Mouse (Mus musculus): ENCODE results near the gene Abhd17a. TPM values are rescaled to one million over a fixed set of nuclear protein-coding genes. Genes with fewer than 3 reads are reported as not detected.
A peak's percentile ranks its signal among the peaks of the same experiment; 100 is the strongest.
"Not testable (repeated sequence)": the region's sequence is repeated elsewhere in the genome, so short reads cannot be mapped to it uniquely, and the experiment has no call there.

Gene Abhd17a
- total RNA-seq, 2 experiments from 2014 or later, result 185 to 191 TPM

DNA sequence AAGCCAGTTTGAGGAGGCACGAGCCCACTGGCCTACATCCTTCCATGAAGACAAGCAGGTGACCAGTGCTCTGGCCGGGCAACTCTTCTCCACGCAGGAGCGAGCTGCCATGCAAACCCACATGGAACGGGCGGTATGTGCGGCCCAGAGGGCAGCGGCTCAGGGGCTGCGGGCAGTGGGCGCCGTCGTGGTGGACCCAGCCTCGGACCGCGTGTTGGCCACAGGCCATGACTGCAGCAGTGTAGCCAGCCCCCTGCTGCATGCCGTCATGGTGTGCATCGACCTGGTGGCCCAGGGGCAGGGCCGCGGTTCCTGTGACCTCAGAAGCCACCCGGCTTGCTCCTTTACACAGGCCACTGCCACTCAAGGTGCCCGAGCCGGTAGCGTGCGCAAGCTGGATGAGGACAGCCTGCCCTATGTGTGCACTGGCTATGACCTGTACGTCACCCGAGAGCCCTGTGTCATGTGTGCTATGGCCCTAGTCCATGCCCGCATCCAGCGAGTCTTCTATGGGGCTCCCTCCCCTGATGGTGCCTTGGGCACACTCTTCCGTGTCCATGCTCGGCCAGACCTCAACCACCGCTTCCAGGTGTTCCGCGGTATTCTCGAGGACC, 16.7 kb upstream of the Abhd17a start:
- DNase-seq (ENCODE audit: extremely low spot score in 1 of 2, low spot score in 2 of 2), result no peak
- no peak overlapping the region for H3K4me3 ChIP-seq
- H3K27ac ChIP-seq, result no peak overlapping the region
- no peak for TF ChIP-seq CTCF (IDR thresholded peaks at IDR 0.05)
- intact Hi-C loops (cut with DNase I), result no loop called here

- DNase-seq (ENCODE audit: extremely low spot score in 1 of 2, low spot score in 2 of 2), result no peak
- no peak overlapping the region for H3K4me3 ChIP-seq
- TF ChIP-seq CTCF (IDR thresholded peaks at IDR 0.05), result no peak
- H3K27ac ChIP-seq, result no peak overlapping the region
- intact Hi-C loops (cut with DNase I), result no loop called here
Measured at GRCm38 (mm10) chr10:80606306-80606705, 16.2 kb upstream of the Abhd17a start.

DNA sequence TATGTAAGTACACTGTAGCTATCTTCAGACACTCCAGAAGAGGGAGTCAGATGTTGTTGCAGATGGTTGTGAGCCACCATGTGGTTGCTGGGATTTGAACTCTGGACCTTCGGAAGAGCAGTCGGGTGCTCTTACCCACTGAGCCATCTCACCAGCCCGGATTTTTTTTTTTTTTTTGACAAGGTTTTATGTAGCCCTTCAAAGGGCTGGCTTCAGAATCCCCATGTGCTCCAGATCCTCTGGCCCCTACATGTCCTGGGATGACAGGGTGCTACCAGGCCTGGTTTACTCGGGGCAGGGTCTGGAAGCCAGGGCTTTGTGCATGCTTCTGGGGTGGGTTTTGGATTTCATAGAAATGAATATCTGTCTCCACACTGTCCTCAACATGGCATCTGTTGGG, 15.6 kb upstream of the Abhd17a start, which contains the start of gene Gm49322:
TSS of gene Gm49322 (plus strand) at position 301 of the 400 bp plus-strand sequence.
- H3K4me3 ChIP-seq; intact Hi-C loops (cut with DNase I); DNase-seq (ENCODE audit: extremely low spot score in 1 of 2, low spot score in 2 of 2); H3K27ac ChIP-seq: not testable (repeated sequence)

DNA sequence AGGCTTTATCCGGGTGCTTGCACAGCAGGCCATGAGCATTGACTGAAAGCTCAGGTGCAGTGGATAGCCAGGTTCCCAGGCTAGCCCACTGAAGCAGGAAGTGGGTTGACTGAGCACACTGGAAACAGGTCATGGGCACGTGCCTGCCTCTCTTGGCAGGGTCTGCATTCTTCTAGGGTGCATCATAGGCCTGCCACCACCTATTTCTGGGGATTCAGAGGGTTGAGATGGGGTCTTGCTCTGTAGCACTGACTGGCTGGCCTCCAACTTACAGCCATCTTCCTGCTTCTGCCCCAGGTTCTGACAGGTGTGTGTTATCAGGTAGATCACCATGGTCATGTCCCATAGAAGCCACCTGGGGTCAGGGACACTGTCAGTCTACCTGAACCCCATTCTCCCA, 14.8 kb upstream of the Abhd17a start:
- no peak for TF ChIP-seq CTCF (IDR thresholded peaks at IDR 0.05)
- Histone ChIP-seq H3K4me3 (no peak overlapping the region), H3K27ac (no peak overlapping the region)
- intact Hi-C loops (cut with DNase I), result no loop called here
- DNase-seq (ENCODE audit: extremely low spot score in 1 of 2, low spot score in 2 of 2), result no peak

- peak overlapping the region; percentile 97 for H3K27ac ChIP-seq
- no peak for TF ChIP-seq CTCF (IDR thresholded peaks at IDR 0.05)
- intact Hi-C loops (cut with DNase I), result no loop called here
- no peak for DNase-seq (ENCODE audit: extremely low spot score in 1 of 2, low spot score in 2 of 2)
- H3K4me3 ChIP-seq, result peak overlapping the region; percentile 95
Measured at GRCm38 (mm10) chr10:80604001-80604509, 13.9 kb upstream of the Abhd17a start.

DNA sequence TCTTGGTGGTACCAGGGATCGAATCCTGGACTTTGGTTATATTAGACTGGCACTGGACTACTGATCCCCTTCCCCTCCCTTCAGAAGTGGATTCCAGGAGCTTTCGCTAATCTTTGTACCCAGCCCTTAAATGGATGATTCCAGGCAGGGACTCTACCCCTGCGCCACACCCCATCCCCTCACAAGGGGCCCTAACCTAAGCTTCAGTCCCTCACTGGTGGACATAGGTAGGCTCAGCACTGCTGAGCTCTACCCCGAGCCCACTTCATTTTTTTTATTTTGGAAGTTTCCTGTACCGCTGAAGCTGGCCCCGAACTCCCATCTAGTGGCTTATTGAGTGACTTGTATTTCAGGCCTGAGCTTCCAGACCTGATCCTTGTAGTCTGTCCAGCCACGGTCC, 13.2 kb upstream of the Abhd17a start:
- intact Hi-C loops (cut with DNase I), result loop anchor here (1.0 kb wide), 1 partner anchor 19 kb away; the partner anchor contains the start of gene Csnk1g2
- no peak for DNase-seq (ENCODE audit: extremely low spot score in 1 of 2, low spot score in 2 of 2)
- peak overlapping the region; percentile 97 for H3K27ac ChIP-seq
- H3K4me3 ChIP-seq, result peak overlapping the region; percentile 95
- no peak for TF ChIP-seq CTCF (IDR thresholded peaks at IDR 0.05)

DNA sequence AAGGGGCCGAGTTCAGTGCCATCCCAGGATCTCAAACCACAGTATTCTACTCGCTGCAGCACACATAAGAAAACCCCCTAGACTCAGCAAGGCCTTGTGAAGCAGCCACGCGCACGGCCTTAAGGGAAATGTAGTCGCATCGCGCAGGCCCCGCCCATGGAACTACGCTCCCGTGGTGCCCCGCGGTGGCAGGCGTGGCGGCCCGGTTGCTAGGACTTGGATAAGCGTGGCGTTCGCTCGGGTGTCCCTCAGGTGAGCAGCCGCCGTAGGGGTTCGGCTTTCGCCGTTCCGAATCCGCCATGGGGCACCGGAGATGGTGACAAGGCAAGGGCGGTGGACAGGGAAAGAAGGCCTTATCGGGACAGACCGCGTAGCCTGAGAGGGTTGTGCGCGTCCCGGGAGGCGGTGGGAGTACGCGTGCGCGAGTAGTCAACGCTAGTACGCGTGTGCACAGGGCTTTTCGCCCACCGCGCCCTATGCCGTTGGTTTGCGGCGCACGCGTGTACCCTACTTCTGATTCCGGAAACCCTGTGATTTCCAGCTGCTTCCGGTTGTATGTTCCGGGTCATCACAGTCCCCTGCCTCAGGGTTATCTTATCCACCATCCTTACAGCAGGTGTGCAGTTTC, 12.7 kb upstream of the Abhd17a start, which contains the start of the genes Scamp4 and Adat3:
TSS of gene Scamp4 (plus strand) at position 175 of the 628 bp plus-strand sequence.
TSS of gene Adat3 (plus strand) at position 183 of the 628 bp plus-strand sequence.
- TF ChIP-seq CTCF (IDR thresholded peaks at IDR 0.05), result no peak
- peak within 1 kb of the TSS; percentile 95 for H3K4me3 ChIP-seq
- intact Hi-C loops (cut with DNase I), result loop anchor here (1.0 kb wide), 1 partner anchor 19 kb away; the partner anchor contains the start of gene Csnk1g2

DNA sequence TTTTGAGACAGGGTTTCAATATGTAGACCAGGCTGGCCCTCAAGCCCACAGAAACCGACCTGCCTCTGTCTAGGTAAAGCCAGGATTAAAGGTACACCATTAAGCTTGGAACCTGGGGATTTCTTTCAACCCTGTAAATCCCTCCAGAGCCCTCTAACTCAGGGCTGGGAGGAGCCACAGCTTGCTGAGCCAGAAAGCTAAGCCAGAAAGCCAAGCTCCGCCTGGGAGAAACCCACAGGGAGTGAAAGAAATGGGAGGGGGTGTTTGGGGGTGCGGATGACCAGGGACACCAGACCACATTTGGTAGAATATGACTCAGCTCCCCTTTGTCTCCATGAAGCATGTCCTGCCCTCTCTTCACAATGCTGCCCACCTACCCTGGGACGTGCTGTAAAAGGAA, 6.2 kb upstream of the Abhd17a start:
- intact Hi-C loops (cut with DNase I), result no loop called here
- DNase-seq (ENCODE audit: extremely low spot score in 1 of 2, low spot score in 2 of 2), result no peak
- H3K27ac ChIP-seq, result no peak overlapping the region
- no peak for TF ChIP-seq CTCF (IDR thresholded peaks at IDR 0.05)
- H3K4me3 ChIP-seq, result no peak overlapping the region

More for the DNA sequence above, 12.7 kb upstream of the Abhd17a start, which contains the start of the genes Scamp4 and Adat3:
- peak; percentile 94 to 96 for DNase-seq (ENCODE audit: extremely low spot score in 1 of 2, low spot score in 2 of 2)
- H3K27ac ChIP-seq, result peak within 1 kb of the TSS; percentile 97

GRCm38 (mm10) chr10:80589127-80589878, 838 bp downstream of the Abhd17a start:
- Histone ChIP-seq H3K4me3 (peak overlapping the region; percentile 86), H3K27ac (peak overlapping the region; percentile 85)
- intact Hi-C loops (cut with DNase I), result no loop called here
- no peak for DNase-seq (ENCODE audit: extremely low spot score in 1 of 2, low spot score in 2 of 2)
- TF ChIP-seq CTCF (IDR thresholded peaks at IDR 0.05), result no peak

DNA sequence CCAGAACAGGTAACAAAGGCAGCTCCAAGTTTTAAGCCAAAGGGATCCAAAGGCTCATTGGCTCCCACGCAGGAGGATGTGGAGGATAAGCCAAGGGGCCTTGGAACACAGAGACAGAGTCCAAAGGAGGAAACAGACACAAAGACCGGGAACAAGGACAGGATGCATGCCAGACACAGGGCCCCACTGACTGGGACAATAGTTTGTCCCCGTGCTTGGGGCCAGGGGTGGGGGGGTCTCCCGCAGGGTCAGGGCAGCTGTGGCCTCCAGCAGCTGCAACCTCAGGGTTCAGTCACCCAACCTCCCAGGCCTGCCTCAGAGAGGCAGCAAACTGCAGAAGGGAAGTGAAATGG, 2.9 kb downstream of the Abhd17a start:
- no peak for TF ChIP-seq CTCF (IDR thresholded peaks at IDR 0.05)
- H3K27ac ChIP-seq, result peak overlapping the region; percentile 81
- intact Hi-C loops (cut with DNase I), result no loop called here
- DNase-seq (ENCODE audit: extremely low spot score in 1 of 2, low spot score in 2 of 2), result no peak
- peak overlapping the region; percentile 32 for H3K4me3 ChIP-seq

- intact Hi-C loops (cut with DNase I), result no loop called here
- Histone ChIP-seq H3K27ac (peak overlapping the region; percentile 81), H3K4me3 (peak overlapping the region; percentile 32)
- no peak for TF ChIP-seq CTCF (IDR thresholded peaks at IDR 0.05)
- DNase-seq (ENCODE audit: extremely low spot score in 1 of 2, low spot score in 2 of 2), result no peak
Measured at GRCm38 (mm10) chr10:80586407-80587304, 3.5 kb downstream of the Abhd17a start.

Data from left cerebral cortex, adult 2 months (tissue).